Mouse (Mus musculus) spleen, postnatal 14 days (tissue): Measurements from ENCODE around the gene Rbbp8nl.

ENCODE experiments used
- DNase-seq, 2 experiments: peaks; one replicate each; pipeline ENCODE4 v3.0.0; 2021 to 2022; ENCODE audit warnings: low spot score in 2 of 2

The Rbbp8nl gene

DNA sequence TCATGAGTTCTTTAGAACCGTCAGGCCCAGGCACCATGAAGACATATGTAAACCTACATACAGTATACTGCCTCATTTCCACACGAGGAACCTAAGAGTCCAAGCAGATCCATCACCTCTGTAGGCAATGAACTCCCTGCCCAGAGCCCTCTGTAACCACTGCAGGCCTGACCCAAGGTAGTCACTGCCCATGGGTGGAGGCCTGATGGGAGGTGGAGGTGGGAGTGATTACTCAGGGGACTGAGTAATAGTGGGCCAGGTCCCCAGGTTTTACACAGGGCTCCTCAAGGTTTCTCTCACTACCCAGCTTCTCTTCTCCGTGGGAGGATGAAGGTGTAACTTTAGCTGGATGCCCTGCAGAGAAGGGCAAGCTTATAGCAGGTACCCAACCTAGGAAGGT is 60.5 kb downstream of the Rbbp8nl start:
- DNase-seq = no peak

DNA sequence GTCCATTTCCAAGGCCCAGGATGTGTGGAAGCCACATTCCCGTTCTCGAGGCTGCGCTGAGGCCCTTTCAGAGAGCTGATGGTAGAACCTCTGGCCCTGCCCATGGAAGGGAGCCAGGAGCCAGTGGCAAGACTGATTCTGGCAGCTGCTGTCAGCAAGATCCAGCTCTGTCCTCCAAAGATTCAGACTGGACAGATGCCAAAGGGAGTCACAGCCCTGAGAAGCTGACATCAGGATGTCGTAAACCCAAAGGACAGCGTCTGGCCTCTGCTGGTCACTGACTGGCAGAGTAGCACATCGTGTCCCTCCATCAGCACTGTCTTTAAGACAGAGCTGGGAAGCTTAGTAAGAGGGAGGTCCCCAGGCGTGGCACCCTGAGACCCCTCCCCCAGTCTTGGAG is 61.1 kb downstream of the Rbbp8nl start:
- no peak for DNase-seq

DNA sequence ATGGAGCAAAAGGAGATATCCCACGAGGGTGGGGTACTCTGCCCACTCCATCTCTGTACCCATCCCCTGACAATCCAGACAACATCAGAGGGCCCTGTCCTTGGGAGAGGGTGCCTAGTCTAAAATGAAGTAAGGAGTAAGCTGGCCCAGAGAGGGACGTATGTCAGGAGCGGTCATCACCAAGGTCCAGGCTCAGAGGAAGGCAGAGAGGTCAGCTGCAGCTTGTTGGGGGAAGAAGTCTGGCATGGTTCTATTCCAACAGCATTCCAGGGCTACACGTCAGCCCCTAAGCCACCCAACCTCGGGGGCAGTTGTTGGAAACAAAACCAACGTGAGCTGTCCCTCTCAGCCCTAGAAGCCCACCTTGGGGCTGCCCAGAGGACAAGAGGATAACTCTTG is 61.6 kb downstream of the Rbbp8nl start:
- no peak for DNase-seq
